Mouse (Mus musculus) MEL (cell line): ENCODE measurements around the gene Tmppe. TPM values are rescaled to one million over a fixed set of nuclear protein-coding genes. Genes with fewer than 3 reads are reported as not detected.
"Not testable (repeated sequence)": the region's sequence is repeated elsewhere in the genome, so short reads cannot be mapped to it uniquely, and the experiment has no call there.

ENCODE experiments used
- DNase-seq: peaks from one replicate; pipeline ENCODE4 v3.0.0; 2011; ENCODE audit warnings: low read depth, low spot score
- H3K27ac ChIP-seq: 2 replicates; pipeline ENCODE4 v1.5.1; 2012; ENCODE audit warnings: low read depth, mild to moderate bottlenecking, control low read depth, low read length, moderate library complexity; ENCODE audit not compliant: control insufficient read depth
- H3K27me3 ChIP-seq, 2 experiments: fragments of 150-350 bp in 1 of 2; sonication (generic) in 1 of 2; 2 replicates each; pipeline ENCODE4 v1.6.1; 2012; ENCODE audit warnings: low read length in 2 of 2, mild to moderate bottlenecking in 2 of 2, improper control_type of control experiment in 1 of 2, moderate library complexity in 1 of 2; ENCODE audit not compliant: insufficient read depth in 2 of 2, control insufficient read depth in 1 of 2
- H3K36me3 ChIP-seq, 2 experiments: 2 replicates each; pipeline ENCODE4 v1.6.1; 2012 to 2014; ENCODE audit warnings: low read length in 2 of 2, improper control_type of control experiment in 1 of 2, inconsistent platforms in 1 of 2, mild to moderate bottlenecking in 1 of 2; ENCODE audit not compliant: insufficient read depth in 2 of 2, control insufficient read depth in 1 of 2
- H3K4me1 ChIP-seq, 2 experiments: fragments of 150-350 bp in 1 of 2; sonication (generic) in 1 of 2; 2 replicates each; pipeline ENCODE4 v1.6.1; 2012; ENCODE audit warnings: low read length in 2 of 2, improper control_type of control experiment in 1 of 2, mild to moderate bottlenecking in 1 of 2; ENCODE audit not compliant: insufficient read depth in 2 of 2, control insufficient read depth in 1 of 2
- H3K4me3 ChIP-seq, 2 experiments: fragments of 150-350 bp in 1 of 2; sonication (generic) in 1 of 2; 2 replicates each; pipeline ENCODE4 v1.5.1; 2012; ENCODE audit warnings: low read depth in 2 of 2, low read length in 2 of 2, mild to moderate bottlenecking in 2 of 2, moderate library complexity in 2 of 2, control low read depth in 1 of 2, improper control_type of control experiment in 1 of 2; ENCODE audit not compliant: control insufficient read depth in 1 of 2, insufficient read depth in 1 of 2
- H3K79me2 ChIP-seq: 2 replicates; pipeline ENCODE4 v1.6.1; 2012; ENCODE audit warnings: mild to moderate bottlenecking, low read length, moderate library complexity; ENCODE audit not compliant: control insufficient read depth, poor library complexity, insufficient read depth
- H3K9ac ChIP-seq: 2 replicates; pipeline ENCODE4 v1.6.1; 2012; ENCODE audit warnings: low read depth, mild to moderate bottlenecking, control low read depth, low read length, moderate library complexity; ENCODE audit not compliant: control insufficient read depth, poor library complexity, severe bottlenecking
- H3K9me3 ChIP-seq: fragments of 150-350 bp; sonication (generic); replicated peaks from 2 replicates; pipeline ENCODE4 v1.6.1; 2012; ENCODE audit warnings: mild to moderate bottlenecking, low read length, improper control_type of control experiment, moderate library complexity; ENCODE audit not compliant: insufficient read depth
- BHLHE40 ChIP-seq: IDR thresholded peaks from 2 replicates; pipeline ENCODE4 v1.6.1; 2012; ENCODE audit warnings: low read depth, mild to moderate bottlenecking, inconsistent platforms, low read length, improper control_type of control experiment, borderline replicate concordance
- CHD2 ChIP-seq: IDR thresholded peaks from 2 replicates; pipeline ENCODE4 v1.6.1; 2011; ENCODE audit warnings: low read length, improper control_type of control experiment
- ELF1 ChIP-seq: IDR thresholded peaks from 2 replicates; pipeline ENCODE4 v1.6.1; 2014; ENCODE audit warnings: low read depth, mild to moderate bottlenecking, inconsistent platforms, low read length, improper control_type of control experiment, moderate library complexity
- EP300 ChIP-seq, 2 experiments: IDR thresholded peaks; 2 replicates each; pipeline ENCODE4 v1.6.1; 2011; ENCODE audit warnings: improper control_type of control experiment in 2 of 2, low read length in 2 of 2, low read depth in 1 of 2, mild to moderate bottlenecking in 1 of 2
- ETS1 ChIP-seq: IDR thresholded peaks from 2 replicates; pipeline ENCODE4 v1.6.1; 2012; ENCODE audit warnings: low read depth, mild to moderate bottlenecking, inconsistent platforms, low read length, improper control_type of control experiment, moderate library complexity
- GATA1 ChIP-seq: IDR thresholded peaks from 2 replicates; pipeline ENCODE4 v1.6.1; 2011; ENCODE audit warnings: low read depth, low read length, improper control_type of control experiment
- JUND ChIP-seq: IDR thresholded peaks from 2 replicates; pipeline ENCODE4 v1.6.1; 2011; ENCODE audit warnings: low read depth, mild to moderate bottlenecking, improper control_type of control experiment, low read length
- MAFK ChIP-seq: IDR thresholded peaks from 2 replicates; pipeline ENCODE4 v1.6.1; 2011; ENCODE audit warnings: low read depth, mild to moderate bottlenecking, low read length, improper control_type of control experiment, borderline replicate concordance
- MAX ChIP-seq: IDR thresholded peaks from 2 replicates; pipeline ENCODE4 v1.6.1; 2011; ENCODE audit warnings: low read length, improper control_type of control experiment
- MXI1 ChIP-seq: IDR thresholded peaks from 2 replicates; pipeline ENCODE4 v1.6.1; 2011; ENCODE audit warnings: mild to moderate bottlenecking, low read depth, low read length, improper control_type of control experiment
- MYB ChIP-seq: IDR thresholded peaks from 2 replicates; pipeline ENCODE4 v1.6.1; 2011; ENCODE audit warnings: mild to moderate bottlenecking, low read depth, low read length, improper control_type of control experiment
- MYC ChIP-seq: IDR thresholded peaks from 2 replicates; pipeline ENCODE4 v1.6.1; 2011; ENCODE audit warnings: low read depth, mild to moderate bottlenecking, low read length, improper control_type of control experiment, moderate library complexity
- NELFE ChIP-seq: IDR thresholded peaks from 2 replicates; pipeline ENCODE4 v1.6.1; 2011; ENCODE audit warnings: low read depth, low read length, improper control_type of control experiment
- NRF1 ChIP-seq: IDR thresholded peaks from 2 replicates; pipeline ENCODE4 v1.6.1; 2014; ENCODE audit warnings: low read depth, mild to moderate bottlenecking, inconsistent platforms, low read length, improper control_type of control experiment, moderate library complexity; ENCODE audit not compliant: poor library complexity, insufficient read depth, severe bottlenecking
- POLR2A ChIP-seq, 2 experiments: IDR thresholded peaks; 2 replicates each; pipeline ENCODE4 v1.6.1; 2011 to 2012; ENCODE audit warnings: low read length in 2 of 2, mild to moderate bottlenecking in 2 of 2, control low read depth in 1 of 2, improper control_type of control experiment in 1 of 2, low read depth in 1 of 2, moderate library complexity in 1 of 2; ENCODE audit not compliant: control insufficient read depth in 1 of 2, insufficient read depth in 1 of 2, poor library complexity in 1 of 2
- RCOR1 ChIP-seq: IDR thresholded peaks from 2 replicates; pipeline ENCODE4 v1.6.1; 2012; ENCODE audit warnings: low read depth, mild to moderate bottlenecking, inconsistent platforms, low read length, improper control_type of control experiment
- SIN3A ChIP-seq: IDR thresholded peaks from 2 replicates; pipeline ENCODE4 v1.6.1; 2012; ENCODE audit warnings: low read length, improper control_type of control experiment, inconsistent platforms
- TCF12 ChIP-seq: IDR thresholded peaks from 2 replicates; pipeline ENCODE4 v1.6.1; 2014; ENCODE audit warnings: low read depth, mild to moderate bottlenecking, inconsistent platforms, low read length, improper control_type of control experiment, moderate library complexity
- USF1 ChIP-seq: IDR thresholded peaks from 2 replicates; pipeline ENCODE4 v1.6.1; 2014; ENCODE audit warnings: low read depth, mild to moderate bottlenecking, inconsistent platforms, low read length, improper control_type of control experiment, moderate library complexity
- ZC3H11A ChIP-seq: IDR thresholded peaks from 2 replicates; pipeline ENCODE4 v1.6.1; 2012; ENCODE audit warnings: low read depth, mild to moderate bottlenecking, inconsistent platforms, low read length, improper control_type of control experiment
- ZKSCAN1 ChIP-seq: IDR thresholded peaks from 2 replicates; pipeline ENCODE4 v1.6.1; 2012; ENCODE audit warnings: low read depth, mild to moderate bottlenecking, inconsistent platforms, low read length, improper control_type of control experiment, moderate library complexity
- polyA plus RNA-seq, 2 experiments: library from polyadenylated mRNA; stranded (reverse) in 1 of 2; unstranded in 1 of 2; fragments of >175 nt in 1 of 2; fragments of >200 nt in 1 of 2; gene quantifications; 2 replicates each; pipeline versions ENCODE4 v1.2.1 to v1.2.4; 2012; ENCODE audit warnings: low replicate concordance in 2 of 2, low read depth in 1 of 2; ENCODE audit not compliant: insufficient read length in 2 of 2, insufficient read depth in 1 of 2, missing spikeins in 1 of 2
- total RNA-seq: library from RNA; depleted of rRNA; stranded (reverse); fragments of 300-350 nt; gene quantifications from 2 replicates; pipeline ENCODE4 v1.2.3, GENCODE M21; 2012

Gene Tmppe
- total and polyA plus RNA-seq, 3 experiments: 7.5 to 9.2 TPM; not detected in 1

- TF ChIP-seq ZC3H11A (no peak), MYB (no peak), POLR2A (IDR thresholded peaks at IDR 0.05; ENCODE audit: control insufficient read depth in 1 of 2, insufficient read depth in 1 of 2, low read depth in 1 of 2, low read length in 2 of 2, poor library complexity in 1 of 2) (peak; percentile 82 to 84), MYC (0 out of 2 replicates have a peak, but pooled peaks have one; percentile 58)
- TF ChIP-seq, all 39 proteins: peak for 7
Measured at GRCm38 (mm10) chr9:114389905-114390748, 10.8 kb upstream of the Tmppe start, which contains the start of gene Crtap (continued).

GRCm38 (mm10) chr9:114390749-114391075 lies 10.2 kb upstream of the Tmppe start:
- Histone ChIP-seq H3K79me2 (peaks cover 8% of the 10 kb centered on the region), H3K4me3 (peak overlapping the region; percentile 71 to 81), H3K27me3 (no peaks in the 10 kb centered on the region), H3K9me3 (no peaks in the 10 kb centered on the region), H3K4me1 (peaks cover 10 to 21% of the 10 kb centered on the region in 2 experiments), H3K27ac (no peak overlapping the region), H3K9ac (peak overlapping the region; percentile 86), H3K36me3 (peaks cover 0 to 16% of the 10 kb centered on the region in 2 experiments; a peak in 2 of 4 replicates)
- TF ChIP-seq TCF12: no peak
- no peak for DNase-seq

GRCm38 (mm10) chr9:114394136-114394535 lies 6.8 kb upstream of the Tmppe start:
- Histone ChIP-seq H3K36me3 (peaks cover 0 to 16% of the 10 kb centered on the region in 2 experiments; a peak in 2 of 4 replicates), H3K9ac (peak overlapping the region; percentile 52), H3K4me1 (peaks cover 10 to 21% of the 10 kb centered on the region in 2 experiments), H3K27ac (peak overlapping the region; percentile 66), H3K4me3 (peak overlapping the region in 1 of 2 experiments; percentile 47; a peak in 1 of 4 replicates)
- DNase-seq, H3K79me2 ChIP-seq, H3K9me3 ChIP-seq, H3K27me3 ChIP-seq: not testable (repeated sequence)
- TF ChIP-seq MXI1 (peak; percentile 34; the same call in 1 of the 2 replicates), USF1 (peak; percentile 28; the same call in 1 of the 2 replicates)

- peak overlapping the region; percentile 52 for H3K9ac ChIP-seq
- H3K27me3 ChIP-seq: no peaks in the 10 kb centered on the region
- H3K9me3 ChIP-seq: no peaks in the 10 kb centered on the region
- peaks cover 10 to 21% of the 10 kb centered on the region in 2 experiments for H3K4me1 ChIP-seq
- H3K4me3 ChIP-seq: peak overlapping the region; percentile 29 to 47; a peak in 3 of 4 replicates
- H3K27ac ChIP-seq: peak overlapping the region; percentile 66
- DNase-seq: peak; percentile 56
- H3K79me2 ChIP-seq: peaks cover 6% of the 10 kb centered on the region
- peaks cover 0 to 18% of the 10 kb centered on the region in 2 experiments; a peak in 2 of 4 replicates for H3K36me3 ChIP-seq
- 0 out of 2 replicates have a peak, but pooled peaks have one; percentile 10 for TF ChIP-seq USF1
- peak; percentile 85 for TF ChIP-seq MAFK
- peak; percentile 20 for TF ChIP-seq NELFE
- TF ChIP-seq NRF1: no peak
- peak; percentile 72 for TF ChIP-seq GATA1
- 0 out of 2 replicates have a peak, but pooled peaks have one; percentile 16 for TF ChIP-seq ELF1
- no peak for TF ChIP-seq JUND
- peak in 1 of 2 experiments; percentile 53; a peak in 3 of 4 replicates for TF ChIP-seq EP300 (IDR thresholded peaks at IDR 0.05; ENCODE audit: low read depth in 1 of 2, low read length in 2 of 2)
- TF ChIP-seq CHD2: no peak
- no peak for TF ChIP-seq BHLHE40
- TF ChIP-seq ZKSCAN1: no peak
- 0 out of 2 replicates have a peak, but pooled peaks have one; percentile 31 for TF ChIP-seq RCOR1
- peak; percentile 74 for TF ChIP-seq SIN3A
- peak; percentile 66; the same call in 1 of the 2 replicates for TF ChIP-seq MYC
- 0 out of 2 replicates have a peak, but pooled peaks have one; percentile 44 for TF ChIP-seq MAX
- TF ChIP-seq ETS1: peak; percentile 81
Measured at GRCm38 (mm10) chr9:114394677-114395076, 6.2 kb upstream of the Tmppe start.
